Mouse (Mus musculus) adrenal gland, postnatal 14 days (tissue): ENCODE measurements around the gene Gm49721. TPM values are rescaled to one million over a fixed set of nuclear protein-coding genes. Genes with fewer than 3 reads are reported as not detected.
A peak's percentile ranks its signal among the peaks of the same experiment; 100 is the strongest.
"Not testable (repeated sequence)": the region's sequence is repeated elsewhere in the genome, so short reads cannot be mapped to it uniquely, and the experiment has no call there.

ENCODE experiments used
- DNase-seq: peaks from one replicate; pipeline ENCODE4 v3.0.0; 2021; ENCODE audit warnings: mixed read lengths
- total RNA-seq: library from RNA; stranded (reverse); gene quantifications from 2 replicates; pipeline ENCODE4 v1.2.3, GENCODE M21; 2021

The Gm49721 gene
- total RNA-seq, 1 experiment from 2014 or later = not detected

GRCm38 (mm10) chr17:6980144-6980543 is 1.4 kb downstream of the Gm49721 start:
- DNase-seq = not testable (repeated sequence)

- DNase-seq = not testable (repeated sequence)
Measured at GRCm38 (mm10) chr17:6986118-6986517, 7.4 kb downstream of the Gm49721 start.

- not testable (repeated sequence) for DNase-seq
Measured at GRCm38 (mm10) chr17:6995504-6995903, 16.8 kb downstream of the Gm49721 start.

- DNase-seq = peak; percentile 2
Measured at GRCm38 (mm10) chr17:6996826-6997225, 18.1 kb downstream of the Gm49721 start.

- not testable (repeated sequence) for DNase-seq
Measured at GRCm38 (mm10) chr17:6997778-6998490, 19.2 kb downstream of the Gm49721 start.

- peak; percentile 2 for DNase-seq
Measured at GRCm38 (mm10) chr17:7001790-7002585, 23.3 kb downstream of the Gm49721 start.

- not testable (repeated sequence) for DNase-seq
Measured at GRCm38 (mm10) chr17:7003392-7003791, 24.7 kb downstream of the Gm49721 start.

GRCm38 (mm10) chr17:7005646-7006045 is 26.9 kb downstream of the Gm49721 start:
- peak; percentile 2 for DNase-seq

GRCm38 (mm10) chr17:7008885-7009284 is 30.2 kb downstream of the Gm49721 start:
- DNase-seq = not testable (repeated sequence)

GRCm38 (mm10) chr17:7009440-7009839 is 30.7 kb downstream of the Gm49721 start:
- DNase-seq = not testable (repeated sequence)

GRCm38 (mm10) chr17:7009901-7010300 is 31.2 kb downstream of the Gm49721 start:
- DNase-seq = not testable (repeated sequence)

GRCm38 (mm10) chr17:7014190-7014589 is 35.5 kb downstream of the Gm49721 start:
- DNase-seq = not testable (repeated sequence)

GRCm38 (mm10) chr17:7025257-7025656 is 46.6 kb downstream of the Gm49721 start, which contains the start of gene Gm1604a:
Gm1604a (plus strand) TSS chr17:7025568.
- not testable (repeated sequence) for DNase-seq

- not testable (repeated sequence) for DNase-seq
Measured at GRCm38 (mm10) chr17:7025764-7026346, 47.2 kb downstream of the Gm49721 start.

- not testable (repeated sequence) for DNase-seq
Measured at GRCm38 (mm10) chr17:7030204-7030603, 51.5 kb downstream of the Gm49721 start.

- not testable (repeated sequence) for DNase-seq
Measured at GRCm38 (mm10) chr17:7030622-7031174, 52.0 kb downstream of the Gm49721 start.

GRCm38 (mm10) chr17:7033192-7034166 is 54.8 kb downstream of the Gm49721 start:
- not testable (repeated sequence) for DNase-seq

- DNase-seq = not testable (repeated sequence)
Measured at GRCm38 (mm10) chr17:7068997-7069539, 90.4 kb downstream of the Gm49721 start.

- DNase-seq = not testable (repeated sequence)
Measured at GRCm38 (mm10) chr17:7069561-7070240, 91.0 kb downstream of the Gm49721 start.

- DNase-seq = peak; percentile 65
Measured at GRCm38 (mm10) chr17:7074494-7074893, 95.8 kb downstream of the Gm49721 start.
